Mouse (Mus musculus) liver, adult 2 months (tissue): Measurements from ENCODE around the gene Olfr2.

Experiments used
- CTCF ChIP-seq: fragments of 200-500 bp; IDR thresholded peaks from 2 replicates; pipeline ENCODE4 v1.5.1; 2011; ENCODE audit warnings: low read depth, low read length, control low read depth
- POLR2A ChIP-seq: fragments of 200-500 bp; IDR thresholded peaks from 2 replicates; pipeline ENCODE4 v1.6.1; 2011; ENCODE audit warnings: low read length, control low read depth; ENCODE audit not compliant: insufficient read depth; ENCODE audit errors: extremely low read depth

DNA sequence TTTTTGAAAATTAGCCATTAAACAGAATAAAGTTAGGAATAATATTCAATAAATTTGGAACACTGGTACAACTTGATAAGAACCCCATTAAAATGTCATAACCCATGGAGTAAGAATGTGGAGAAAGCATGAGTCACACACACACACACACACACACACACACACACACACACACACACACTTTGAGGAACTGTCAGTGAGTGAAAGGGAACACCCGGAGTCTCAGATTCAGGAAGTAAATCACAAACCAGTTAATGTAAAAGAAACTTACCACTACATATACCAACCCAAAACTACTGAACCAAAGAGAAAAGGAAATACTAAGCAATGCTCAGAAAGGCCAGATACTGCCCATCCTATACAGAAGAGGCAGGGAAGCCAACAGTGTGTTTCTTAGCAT, 38.5 kb upstream of the Olfr2 start:
- no peak for TF ChIP-seq CTCF
- TF ChIP-seq POLR2A: no peak
